Mouse (Mus musculus) adrenal gland, postnatal 36 days (tissue): ENCODE results near the gene Paqr5. TPM values are rescaled to one million over a fixed set of nuclear protein-coding genes. Genes with fewer than 3 reads are reported as not detected.

ENCODE experiments used
- DNase-seq, 2 experiments: peaks; one replicate each; pipeline ENCODE4 v3.0.0; 2021; ENCODE audit warnings: mixed read lengths in 1 of 2
- long read RNA-seq, 2 experiments: library from polyadenylated mRNA; stranded (forward); transcript quantifications; one replicate each; pipeline ENCODE4 v2.0.0; 2021; ENCODE audit warnings: borderline sequencing depth in 2 of 2
- total RNA-seq, 2 experiments: library from RNA; stranded (reverse); gene quantifications; 2 replicates each; pipeline ENCODE4 v1.2.3; 2021

The Paqr5 gene
- total RNA-seq: 10 to 100 TPM in 1 of 2 experiments, under 1 TPM in 1; 0.99 to 10.8 TPM
- long read RNA-seq, experiment 1, transcript Paqr5-201 (8 exons, 3,566 nt): major isoform, 23 of 39 reads
- long read RNA-seq, experiment 1, partial matches to known transcripts: 10 of 39 reads
- long read RNA-seq, experiment 1, other reads (novel, unspliced or antisense): 6 of 39 reads
- long read RNA-seq, experiment 2: 0 reads

GRCm38 (mm10) chr9:62026600-62026999, at the start of gene Paqr5:
Gene Paqr5 (minus strand): TSS chr9:62026856.
- peak; percentile 82 to 84 for DNase-seq

GRCm38 (mm10) chr9:62062234-62062633, 35.6 kb upstream of the Paqr5 start:
- no peak for DNase-seq

GRCm38 (mm10) chr9:62060431-62060830, 33.8 kb upstream of the Paqr5 start:
- DNase-seq: no peak

- DNase-seq: no peak
Observed at GRCm38 (mm10) chr9:62059941-62060340, 33.3 kb upstream of the Paqr5 start.

- DNase-seq: no peak
Observed at GRCm38 (mm10) chr9:62057881-62058506, 31.3 kb upstream of the Paqr5 start.

GRCm38 (mm10) chr9:62056206-62056605, 29.6 kb upstream of the Paqr5 start:
- no peak for DNase-seq

- peak; percentile 20 to 40 for DNase-seq
Observed at GRCm38 (mm10) chr9:62050801-62051200, 24.1 kb upstream of the Paqr5 start.

- no peak for DNase-seq
Observed at GRCm38 (mm10) chr9:62049166-62049565, 22.5 kb upstream of the Paqr5 start.

- DNase-seq: no peak
Observed at GRCm38 (mm10) chr9:62042167-62042566, 15.5 kb upstream of the Paqr5 start.

- DNase-seq: peak; percentile 90 to 94
Observed at GRCm38 (mm10) chr9:62040008-62040608, 13.5 kb upstream of the Paqr5 start.

- no peak for DNase-seq
Observed at GRCm38 (mm10) chr9:62035806-62036205, 9.2 kb upstream of the Paqr5 start.

- no peak for DNase-seq
Observed at GRCm38 (mm10) chr9:62032206-62032605, 5.5 kb upstream of the Paqr5 start.

GRCm38 (mm10) chr9:62028072-62028471, 1.4 kb upstream of the Paqr5 start:
- no peak for DNase-seq

GRCm38 (mm10) chr9:62025056-62025455, 1.6 kb downstream of the Paqr5 start:
- DNase-seq: no peak

GRCm38 (mm10) chr9:62023879-62024278, 2.8 kb downstream of the Paqr5 start:
- DNase-seq: no peak

GRCm38 (mm10) chr9:62022961-62023680, 3.5 kb downstream of the Paqr5 start:
- peak; percentile 72 to 80 for DNase-seq

GRCm38 (mm10) chr9:62021583-62022120, 5.0 kb downstream of the Paqr5 start:
- DNase-seq: no peak

- DNase-seq: no peak
Observed at GRCm38 (mm10) chr9:62020259-62020658, 6.4 kb downstream of the Paqr5 start.

- no peak for DNase-seq
Observed at GRCm38 (mm10) chr9:62018229-62019093, 8.2 kb downstream of the Paqr5 start.

- DNase-seq: no peak
Observed at GRCm38 (mm10) chr9:62017329-62017728, 9.3 kb downstream of the Paqr5 start.

GRCm38 (mm10) chr9:62015504-62015903, 11.2 kb downstream of the Paqr5 start:
- DNase-seq: no peak
